ENCODE assay signal across 24 mouse cellular contexts in genomic region chr10:68979949-68980348, GRCm38 (mm10).
DNase-seq lines count a peak whose midpoint lies in the region; ATAC-seq and TF ChIP-seq lines count a peak whose summit lies in the region.
"Had no signal": no experiment of that assay in that cellular context is flagged by ENCODE, and none has a peak within 500 bp of the region (broad histone marks: within the 10 kb centered on the region; RNA-seq: fewer than 3 reads in every experiment).

No protein-coding gene starts in this region.

- no peaks in the 10 kb centered on the region for H3K36me3 ChIP-seq in heart, embryonic 12.5 days
- no peaks in the 10 kb centered on the region for H3K36me3 ChIP-seq in heart, embryonic 11.5 days (ENCODE audit: control insufficient read depth, insufficient read depth, low read length)
- H3K36me3 ChIP-seq in heart, postnatal 0 days (replicated peaks; ENCODE audit: control insufficient read depth, insufficient read depth, low read length), result no peaks in the 10 kb centered on the region
- H3K36me3 ChIP-seq: forebrain, embryonic 10.5 days; G1E; hindbrain, embryonic 12.5 days; hindbrain, embryonic 15.5 days had no signal

- H3K4me2 ChIP-seq in heart, embryonic 12.5 days, result no peak overlapping the region
- no peak overlapping the region for H3K4me2 ChIP-seq in heart, embryonic 11.5 days
- no peak overlapping the region for H3K4me2 ChIP-seq in heart, postnatal 0 days (ENCODE audit: low read depth, low read length)
- H3K4me2 ChIP-seq: forebrain, embryonic 13.5 days; hindbrain, embryonic 12.5 days; hindbrain, embryonic 15.5 days had no signal

- no peak overlapping the region for H3K27ac ChIP-seq in heart, embryonic 12.5 days (ENCODE audit: poor library complexity, severe bottlenecking)
- no peak overlapping the region for H3K27ac ChIP-seq in heart, embryonic 11.5 days (ENCODE audit: low read depth, low read length)
- H3K27ac ChIP-seq in heart, postnatal 0 days (ENCODE audit: low read depth), result no peak overlapping the region
- H3K27ac ChIP-seq: forebrain, embryonic 10.5 days; forebrain, embryonic 13.5 days; hindbrain, embryonic 12.5 days; hindbrain, embryonic 15.5 days had no signal

- H3K4me1 ChIP-seq in heart, embryonic 12.5 days (replicated peaks), result 0 out of 2 replicates have a peak, but pooled peaks cover 3% of the 10 kb centered on the region
- H3K4me1 ChIP-seq in heart, embryonic 11.5 days (ENCODE audit: control insufficient read depth, insufficient read depth, low read length), result no peaks in the 10 kb centered on the region
- no peaks in the 10 kb centered on the region for H3K4me1 ChIP-seq in heart, postnatal 0 days (ENCODE audit: control insufficient read depth, insufficient read depth)
- H3K4me1 ChIP-seq: forebrain, embryonic 10.5 days; forebrain, embryonic 13.5 days; hindbrain, embryonic 12.5 days; hindbrain, embryonic 15.5 days had no signal

- TF ChIP-seq CTCF in heart, postnatal 0 days (IDR thresholded peaks at IDR 0.05; ENCODE audit: low read depth), result no peak

- DNase-seq in heart, adult 11 months, result peak; percentile 92
- DNase-seq in heart, adult 8-10 months (ENCODE audit: low spot score), result peak; percentile 15
- no peak for DNase-seq in heart, postnatal 0 days (ENCODE audit: low spot score)
- DNase-seq in heart, postnatal 4 days, result peak; percentile 10
- no peak for DNase-seq in thymus, postnatal 14 days
- no peak for DNase-seq in MN1 (ENCODE audit: low spot score)
- DNase-seq: adrenal gland, adult 2 months; adrenal gland, postnatal 14 days; B cell, adult 2 months; cerebellum, adult 11 months; cerebellum, adult 2 months; gastrocnemius, postnatal 10 days; gastrocnemius, postnatal 36 days; kidney, adult 18-20 months; kidney, adult 9 months had no signal

- H3K27me3 ChIP-seq in heart, embryonic 12.5 days (replicated peaks), result no peaks in the 10 kb centered on the region
- H3K27me3 ChIP-seq in heart, embryonic 11.5 days (ENCODE audit: control insufficient read depth, insufficient read depth, low read length), result no peaks in the 10 kb centered on the region
- no peaks in the 10 kb centered on the region for H3K27me3 ChIP-seq in heart, postnatal 0 days (ENCODE audit: control insufficient read depth, insufficient read depth, low read length)
- H3K27me3 ChIP-seq: CH12.LX; forebrain, embryonic 13.5 days; hindbrain, embryonic 12.5 days; hindbrain, embryonic 15.5 days had no signal

- no peak overlapping the region for H3K4me3 ChIP-seq in heart, embryonic 12.5 days
- H3K4me3 ChIP-seq in heart, embryonic 11.5 days (ENCODE audit: low read depth, low read length), result no peak overlapping the region
- no peak overlapping the region for H3K4me3 ChIP-seq in heart, postnatal 0 days (ENCODE audit: low read depth, low read length)
- H3K4me3 ChIP-seq: forebrain, embryonic 10.5 days; forebrain, embryonic 13.5 days; hindbrain, embryonic 12.5 days; hindbrain, embryonic 15.5 days had no signal

- no peaks in the 10 kb centered on the region for H3K9me3 ChIP-seq in heart, embryonic 12.5 days (replicated peaks)
- H3K9me3 ChIP-seq in heart, embryonic 11.5 days (replicated peaks; ENCODE audit: control insufficient read depth, low read length), result no peaks in the 10 kb centered on the region
- H3K9me3 ChIP-seq in heart, postnatal 0 days (replicated peaks; ENCODE audit: control insufficient read depth, low read length), result no peaks in the 10 kb centered on the region
- H3K9me3 ChIP-seq: forebrain, embryonic 10.5 days; forebrain, embryonic 13.5 days; hindbrain, embryonic 12.5 days; hindbrain, embryonic 15.5 days had no signal

- no peak for TF ChIP-seq EP300 in heart, postnatal 0 days (IDR thresholded peaks at IDR 0.05; ENCODE audit: low read depth)

- no peak for ATAC-seq in heart, embryonic 12.5 days (ENCODE audit: insufficient number of reproducible peaks, low FRiP score)
- no peak for ATAC-seq in heart, embryonic 11.5 days (replicated peaks; ENCODE audit: insufficient number of reproducible peaks, low FRiP score, low TSS enrichment)
- ATAC-seq in heart, postnatal 0 days (ENCODE audit: insufficient read depth, low read depth), result 0 out of 2 replicates have a peak, but pooled peaks have one; percentile 58
- ATAC-seq: forebrain, embryonic 13.5 days; forebrain, embryonic 16.5 days had no signal

- H3K9ac ChIP-seq in heart, embryonic 12.5 days, result no peak overlapping the region
- H3K9ac ChIP-seq in heart, embryonic 11.5 days (ENCODE audit: low read depth, low read length), result no peak overlapping the region
- no peak overlapping the region for H3K9ac ChIP-seq in heart, postnatal 0 days (replicated peaks; ENCODE audit: low read depth, low read length)
- H3K9ac ChIP-seq: forebrain, embryonic 13.5 days; hindbrain, embryonic 12.5 days; hindbrain, embryonic 15.5 days had no signal

- WGBS in heart, embryonic 12.5 days, result 33% methylated on average over 7 of the region's 7 CpGs
- 47% methylated on average over 7 of the region's 7 CpGs for WGBS in heart, embryonic 11.5 days (ENCODE audit: insufficient replicate concordance)
- 28% methylated on average over 7 of the region's 7 CpGs for WGBS in heart, postnatal 0 days

Comparison
In these comparisons a context has a peak if more than half of its experiments do, and no peak if none do; other contexts are left out.
1. DNase-seq: peak in heart, adult 11 months (single experiment), heart, adult 8-10 months (single experiment) and heart, postnatal 4 days (single experiment); none in heart, postnatal 0 days (single experiment), thymus, postnatal 14 days (single experiment) and MN1 (single experiment).